Comparison of ENCODE assay signal across 18 mouse cellular contexts in the genomic region with DNA sequence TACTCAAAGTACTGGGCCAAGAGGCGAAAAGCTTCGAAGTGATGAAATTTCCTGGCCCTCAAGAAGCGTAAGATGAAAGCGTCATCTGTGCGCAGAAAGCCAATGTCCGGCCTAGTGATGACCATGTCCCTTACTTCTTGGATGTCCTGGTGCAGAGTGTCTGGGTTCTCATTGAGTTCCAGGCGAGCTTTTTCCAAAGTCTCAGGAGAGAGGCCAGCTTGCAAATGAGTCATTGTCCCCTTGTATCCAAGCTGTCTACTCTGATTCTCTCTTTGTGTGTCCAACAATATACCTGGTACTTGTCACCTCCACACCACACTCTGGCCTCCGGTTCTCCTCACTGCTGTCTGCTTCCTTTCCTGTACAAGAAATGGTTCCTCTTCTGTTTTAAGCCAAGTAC. TPM values are rescaled to one million over a fixed set of nuclear protein-coding genes. Genes with fewer than 3 reads are reported as not detected.
DNase-seq lines count a peak whose midpoint lies in the region; ATAC-seq and TF ChIP-seq lines count a peak whose summit lies in the region.
"Had no signal": no experiment of that assay in that cellular context is flagged by ENCODE, and none has a peak within 500 bp of the region (broad histone marks: within the 10 kb centered on the region; RNA-seq: fewer than 3 reads in every experiment).

No protein-coding gene starts in this region.

- H3K36me3 ChIP-seq in forebrain, embryonic 15.5 days, result no peaks in the 10 kb centered on the region
- no peaks in the 10 kb centered on the region for H3K36me3 ChIP-seq in forebrain, embryonic 12.5 days (replicated peaks)
- no peaks in the 10 kb centered on the region for H3K36me3 ChIP-seq in neural tube, embryonic 12.5 days
- H3K36me3 ChIP-seq: limb, embryonic 13.5 days; stomach, embryonic 15.5 days had no signal

- H3K9me3 ChIP-seq in forebrain, embryonic 15.5 days, result no peaks in the 10 kb centered on the region
- no peaks in the 10 kb centered on the region for H3K9me3 ChIP-seq in forebrain, embryonic 12.5 days
- H3K9me3 ChIP-seq in neural tube, embryonic 12.5 days, result no peaks in the 10 kb centered on the region
- H3K9me3 ChIP-seq: limb, embryonic 13.5 days; stomach, embryonic 15.5 days had no signal

- no peak for TF ChIP-seq CTCF in olfactory bulb, adult 2 months (IDR thresholded peaks at IDR 0.05; ENCODE audit: insufficient read depth, low read depth, low read length)

- no peak for TF ChIP-seq POLR2A in olfactory bulb, adult 2 months (IDR thresholded peaks at IDR 0.05; ENCODE audit: insufficient read depth, low read depth, low read length)

- intact Hi-C loops in gastrocnemius, postnatal 14 days (cut with DNase I; ENCODE audit: low total_unique reads), result no loop called here

- no peak for ATAC-seq in forebrain, embryonic 15.5 days (replicated peaks)
- no peak for ATAC-seq in forebrain, embryonic 12.5 days (ENCODE audit: low FRiP score)
- ATAC-seq in neural tube, embryonic 12.5 days (ENCODE audit: low FRiP score, low read depth), result no peak

- H3K4me3 ChIP-seq in forebrain, embryonic 15.5 days, result no peak overlapping the region
- no peak overlapping the region for H3K4me3 ChIP-seq in forebrain, embryonic 12.5 days (replicated peaks)
- H3K4me3 ChIP-seq in neural tube, embryonic 12.5 days, result no peak overlapping the region
- H3K4me3 ChIP-seq in olfactory bulb, adult 2 months (ENCODE audit: insufficient read depth, low read depth, low read length), result peak overlapping the region; percentile 48
- H3K4me3 ChIP-seq: limb, embryonic 13.5 days; stomach, embryonic 15.5 days had no signal

- no peaks in the 10 kb centered on the region for H3K4me1 ChIP-seq in forebrain, embryonic 15.5 days
- H3K4me1 ChIP-seq in forebrain, embryonic 12.5 days, result peaks cover 13% of the 10 kb centered on the region
- H3K4me1 ChIP-seq in neural tube, embryonic 12.5 days, result peaks cover 10% of the 10 kb centered on the region
- H3K4me1 ChIP-seq in olfactory bulb, adult 2 months (ENCODE audit: control insufficient read depth, insufficient read depth, low read length), result peaks cover 4% of the 10 kb centered on the region; the same call in 1 of the 2 replicates
- H3K4me1 ChIP-seq: stomach, embryonic 15.5 days had no signal

- no peaks in the 10 kb centered on the region for H3K27me3 ChIP-seq in forebrain, embryonic 15.5 days
- H3K27me3 ChIP-seq in forebrain, embryonic 12.5 days, result no peaks in the 10 kb centered on the region; the same call in 1 of the 2 replicates
- H3K27me3 ChIP-seq in neural tube, embryonic 12.5 days (replicated peaks), result no peaks in the 10 kb centered on the region
- H3K27me3 ChIP-seq: stomach, embryonic 15.5 days had no signal

- peak overlapping the region; percentile 8; the same call in 1 of the 2 replicates for H3K4me2 ChIP-seq in forebrain, embryonic 15.5 days (replicated peaks)
- no peak overlapping the region for H3K4me2 ChIP-seq in forebrain, embryonic 12.5 days
- H3K4me2 ChIP-seq in neural tube, embryonic 12.5 days (replicated peaks), result peak overlapping the region; percentile 40
- H3K4me2 ChIP-seq: limb, embryonic 13.5 days; lung, embryonic 14.5 days; stomach, embryonic 15.5 days had no signal

- H3K9ac ChIP-seq in forebrain, embryonic 15.5 days (replicated peaks), result no peak overlapping the region
- H3K9ac ChIP-seq in forebrain, embryonic 12.5 days, result no peak overlapping the region
- no peak overlapping the region for H3K9ac ChIP-seq in neural tube, embryonic 12.5 days
- H3K9ac ChIP-seq: limb, embryonic 13.5 days; lung, embryonic 14.5 days; stomach, embryonic 15.5 days had no signal

- 82% methylated on average over 8 of the region's 8 CpGs for WGBS in forebrain, embryonic 15.5 days
- WGBS in forebrain, embryonic 12.5 days, result 89% methylated on average over 8 of the region's 8 CpGs
- 86% methylated on average over 8 of the region's 8 CpGs for WGBS in neural tube, embryonic 12.5 days
- WGBS in olfactory bulb, adult 2 months, result 76% methylated on average over 8 of the region's 8 CpGs

- H3K27ac ChIP-seq in forebrain, embryonic 15.5 days (replicated peaks), result no peak overlapping the region
- H3K27ac ChIP-seq in forebrain, embryonic 12.5 days, result no peak overlapping the region
- H3K27ac ChIP-seq in neural tube, embryonic 12.5 days, result no peak overlapping the region
- peak overlapping the region; percentile 16; the same call in 1 of the 2 replicates for H3K27ac ChIP-seq in olfactory bulb, adult 2 months (ENCODE audit: insufficient read depth, low read depth, low read length)
- H3K27ac ChIP-seq: limb, embryonic 13.5 days; stomach, embryonic 15.5 days had no signal

- no peak for DNase-seq in neural tube, embryonic 10.5 days (ENCODE audit: extremely low spot score, low spot score)
- peak; percentile 32 to 37 for DNase-seq in layer of hippocampus, postnatal 36 days
- DNase-seq in adipocyte (ENCODE audit: low spot score), result no peak
- no peak for DNase-seq in gastrocnemius, postnatal 14 days
- DNase-seq: adrenal gland, postnatal 25 days; cerebellum, adult 11-12 months; kidney, adult 18-20 months; lung, embryonic 14.5 days; thymus, postnatal 36 days had no signal

RNA-seq across cellular contexts. Expression of gene Clvs2, which starts 1.9 kb away (rescaled TPM):
- 7.8 and 10.0 TPM in 2 replicates for polyA plus RNA-seq in forebrain, embryonic 15.5 days (2015; fragmentation: Nextera tagmentation; extraction: Ambion mirVana)
- 2.8 and 3.8 TPM in 2 replicates for polyA plus RNA-seq in forebrain, embryonic 12.5 days (2016; fragmentation: Nextera tagmentation; extraction: Ambion mirVana)
- polyA plus RNA-seq in neural tube, embryonic 12.5 days (2016; fragmentation: Nextera tagmentation; extraction: Ambion mirVana), result 6.5 and 9.0 TPM in 2 replicates
- total RNA-seq in layer of hippocampus, postnatal 36 days (2021), result 100 to 1,000 TPM in 1 of 2 experiments, 10 to 100 TPM in 1; 93.5 to 105 TPM
- polyA plus RNA-seq in olfactory bulb, adult 2 months (2012; ENCODE audit: insufficient read depth, insufficient read length, low replicate concordance, missing spikeins), result not detected in 2 replicates
- total RNA-seq in gastrocnemius, postnatal 14 days (2021), result not detected
- total RNA-seq: adrenal gland, postnatal 25 days; heart, adult 8-10 months; heart, postnatal 36 days; megakaryocyte progenitor cell, adult 5-6 weeks had no signal
- polyA plus RNA-seq: lung, embryonic 14.5 days had no signal

Comparison
In these comparisons a context has a peak if more than half of its experiments do, and no peak if none do; other contexts are left out.
1. DNase-seq: peak in layer of hippocampus, postnatal 36 days (2 of 2); none in neural tube, embryonic 10.5 days (single experiment), adipocyte (single experiment) and gastrocnemius, postnatal 14 days (single experiment).